Mouse (Mus musculus) heart, adult 8-10 months (tissue): ENCODE measurements around the gene Nans. TPM values are rescaled to one million over a fixed set of nuclear protein-coding genes. Genes with fewer than 3 reads are reported as not detected.
A peak's percentile ranks its signal among the peaks of the same experiment; 100 is the strongest.

Experiments used
- DNase-seq: peaks from one replicate; pipeline ENCODE4 v3.0.0; 2022; ENCODE audit warnings: low spot score
- total RNA-seq, 4 experiments: library from RNA; stranded (reverse); gene quantifications; 2 replicates each; pipeline ENCODE4 v1.2.4; 2022

Nans gene
- total RNA-seq, 4 experiments from 2014 or later: 12.1 to 16.8 (median 15.6) TPM

DNA sequence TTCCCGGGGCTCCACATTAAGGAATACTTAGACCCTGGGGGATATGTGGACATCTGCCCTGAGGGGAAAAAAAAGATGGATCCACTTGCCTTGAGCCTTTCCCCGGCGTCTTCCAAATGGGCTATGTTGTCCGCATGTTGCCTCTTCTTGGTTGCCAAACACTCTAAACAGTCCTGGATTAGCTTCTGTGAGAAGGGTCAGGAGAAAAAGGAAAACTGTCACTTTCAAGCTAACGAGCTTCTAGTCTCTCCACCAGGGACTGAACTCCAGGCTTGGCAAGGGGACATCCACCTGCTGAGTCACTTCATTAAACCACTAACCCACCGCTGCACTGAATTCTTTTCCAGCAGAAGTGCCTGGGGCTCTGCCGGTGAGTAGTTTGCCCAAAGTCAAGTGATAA is 43.9 kb downstream of the Nans start:
- DNase-seq: no peak

DNA sequence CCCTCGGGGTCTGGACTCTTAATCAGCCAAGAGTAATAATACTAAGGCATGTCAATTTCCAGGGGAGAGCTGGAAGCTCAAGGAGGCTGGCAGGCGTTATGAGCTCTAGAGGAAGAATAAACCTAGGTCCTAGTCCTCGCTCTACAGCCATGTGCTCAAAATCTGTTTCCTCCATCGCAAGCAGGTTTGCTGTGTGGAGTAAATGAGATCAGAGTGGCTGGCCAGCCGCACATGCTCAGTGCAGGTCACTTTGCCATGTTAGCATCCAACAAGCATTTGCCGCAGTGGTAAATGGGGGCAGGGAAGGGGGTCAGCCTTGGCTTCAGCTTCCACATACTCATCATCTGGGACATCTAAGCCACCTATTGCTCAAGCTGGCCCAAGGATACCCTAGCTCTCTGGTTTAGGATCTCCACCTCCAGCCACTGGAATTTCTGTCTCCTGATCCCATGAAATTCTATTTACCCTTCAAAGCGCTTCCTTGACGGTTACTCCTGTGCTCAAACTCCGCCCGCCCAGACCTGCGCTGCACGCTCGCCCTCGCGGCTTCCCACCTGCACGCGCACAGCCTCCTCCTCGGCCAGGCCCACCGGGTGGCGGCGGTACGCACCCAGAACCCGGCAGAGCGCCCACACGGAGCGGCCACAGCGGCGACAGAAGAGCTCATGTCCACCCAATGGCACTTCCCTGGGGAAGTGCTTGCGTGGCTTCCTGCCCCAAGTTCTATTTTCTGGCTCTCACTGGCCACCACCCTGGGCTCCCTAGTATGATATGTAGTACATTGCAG is 45.1 kb downstream of the Nans start:
- no peak for DNase-seq

DNA sequence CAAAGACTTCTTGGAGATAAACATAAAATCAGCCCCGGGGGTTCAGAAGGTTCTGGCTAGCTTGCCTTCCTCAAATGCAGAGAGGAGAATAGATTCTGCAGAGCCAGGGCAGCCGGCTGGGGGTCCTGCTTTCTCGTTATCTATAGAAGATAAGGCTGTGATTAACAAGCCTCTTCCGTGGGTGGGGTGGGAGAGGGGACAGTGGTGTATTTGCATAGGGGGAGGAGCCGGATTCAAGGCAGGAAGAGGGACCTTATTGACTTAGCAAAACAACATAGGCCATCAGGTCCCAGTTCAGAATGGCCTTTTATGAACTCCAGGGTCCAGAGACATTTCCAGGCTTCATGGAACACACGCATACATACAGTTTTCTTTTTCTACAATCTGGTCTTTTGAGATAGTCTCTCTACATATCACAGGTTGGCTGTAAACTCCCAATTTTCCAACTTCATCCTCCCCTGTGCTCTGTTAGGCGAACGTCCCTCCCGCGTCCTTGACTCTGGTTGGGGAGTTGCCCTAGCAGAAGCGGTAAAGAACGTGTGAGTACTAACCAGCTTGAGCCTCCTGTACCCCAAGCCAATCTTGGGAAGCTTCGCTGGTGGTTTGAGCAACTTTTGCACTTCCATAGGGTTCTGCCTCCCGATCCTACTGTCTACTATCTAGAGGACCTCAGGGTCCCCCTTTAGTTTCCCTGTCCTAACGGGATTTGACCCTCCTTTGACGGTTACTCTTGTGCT is 46.2 kb downstream of the Nans start:
- DNase-seq: peak; percentile 33

DNA sequence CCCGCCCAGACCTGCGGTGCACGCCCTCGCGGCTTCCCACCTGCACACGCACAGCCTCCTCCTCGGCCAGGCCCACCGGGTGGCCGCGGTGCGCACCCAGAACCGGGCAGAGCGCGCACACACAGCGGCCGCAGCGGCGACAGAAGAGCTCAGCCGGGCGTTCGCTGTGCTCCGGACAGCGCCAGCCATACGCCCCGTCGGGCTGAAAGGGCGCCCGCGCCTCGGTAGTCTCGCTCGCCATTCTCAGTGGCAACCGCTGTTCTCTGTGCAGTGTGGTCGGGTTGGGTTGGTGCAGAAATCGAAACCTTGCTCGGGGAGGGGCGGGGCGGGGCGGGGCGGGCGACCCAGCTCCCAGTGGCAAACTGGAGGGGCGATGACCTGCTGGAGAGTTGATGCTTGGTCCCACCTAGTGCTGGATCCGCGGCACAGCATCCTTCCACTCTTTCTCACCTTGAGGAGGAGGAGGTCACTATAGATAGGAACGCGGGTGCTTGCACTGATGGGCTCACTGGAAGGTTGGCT is 46.9 kb downstream of the Nans start, which contains the start of gene Trim14:
Gene Trim14 (minus strand): TSS at position 302 of the 522 bp plus-strand sequence.
- peak; percentile 10 for DNase-seq

DNA sequence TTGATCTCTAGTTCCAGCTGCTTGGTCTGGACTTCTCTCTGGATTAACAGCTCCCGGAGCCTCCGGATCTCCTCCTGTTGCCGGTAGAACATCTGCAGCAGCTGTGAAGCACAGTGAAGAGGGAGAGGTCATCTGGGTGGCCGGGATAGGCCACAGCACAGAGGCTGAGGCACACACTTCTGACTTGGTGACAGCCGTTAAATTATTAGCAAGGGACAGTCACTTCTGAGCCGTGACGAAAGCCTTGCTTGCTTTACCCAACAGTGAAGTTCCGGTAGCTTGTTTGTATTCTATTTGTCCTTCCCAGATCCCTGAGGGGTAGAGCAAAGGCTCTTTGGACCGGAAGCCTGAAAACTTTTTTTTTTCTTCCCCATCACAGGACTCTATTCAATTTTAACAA is 50.1 kb downstream of the Nans start:
- no peak for DNase-seq

DNA sequence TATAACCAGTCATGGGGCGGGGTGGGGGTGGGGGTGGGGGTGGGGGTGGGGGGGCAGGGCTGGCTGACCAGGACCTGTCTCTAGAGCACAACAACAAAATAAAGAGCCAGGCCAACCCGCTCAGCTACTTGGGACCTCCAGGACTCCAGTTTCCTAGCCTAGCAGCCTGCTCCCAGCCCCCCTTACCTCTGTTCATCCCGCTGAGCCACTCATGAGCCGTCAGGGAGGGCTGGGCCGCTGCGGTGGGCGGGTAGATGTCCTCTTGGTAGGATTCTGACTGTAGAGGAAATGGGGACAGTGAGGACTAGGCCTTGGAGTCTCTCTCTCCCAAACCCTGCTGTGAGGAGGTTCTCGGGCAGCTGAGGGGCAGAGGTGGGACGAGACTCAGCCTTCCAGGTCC is 52.7 kb downstream of the Nans start:
- DNase-seq: no peak

DNA sequence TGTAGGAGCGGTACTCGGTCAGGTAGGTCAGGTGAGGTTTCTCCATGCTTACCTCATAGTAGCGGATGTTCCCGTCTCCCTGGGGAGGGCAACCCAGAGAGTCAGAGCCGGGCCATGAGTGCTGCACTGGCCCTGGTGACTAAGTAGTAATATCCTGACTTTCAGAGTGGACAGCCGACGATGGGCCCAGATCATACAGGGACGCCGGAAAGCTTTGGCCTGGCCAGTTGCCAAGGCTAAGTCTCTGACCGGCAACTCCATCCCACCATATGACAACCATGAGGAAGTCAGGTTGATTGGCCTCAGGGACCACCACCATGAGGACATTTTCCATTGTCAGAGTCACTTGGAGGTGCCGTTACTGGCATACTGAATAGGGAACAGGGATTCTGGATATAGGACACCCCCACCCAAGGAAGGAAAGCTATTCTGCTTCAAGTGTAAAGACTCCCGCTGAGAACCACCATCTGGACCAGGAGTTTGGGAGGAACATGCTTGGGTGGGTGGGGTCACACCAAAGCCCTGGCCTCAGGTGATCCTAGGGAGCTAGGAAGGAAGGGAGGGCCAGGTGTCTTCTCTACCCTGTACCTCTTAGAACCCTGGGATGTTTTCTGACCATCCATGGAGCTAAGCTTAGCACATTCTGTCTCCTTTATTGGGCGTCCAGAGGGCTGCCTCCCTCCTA is 54.5 kb downstream of the Nans start:
- DNase-seq: no peak

DNA sequence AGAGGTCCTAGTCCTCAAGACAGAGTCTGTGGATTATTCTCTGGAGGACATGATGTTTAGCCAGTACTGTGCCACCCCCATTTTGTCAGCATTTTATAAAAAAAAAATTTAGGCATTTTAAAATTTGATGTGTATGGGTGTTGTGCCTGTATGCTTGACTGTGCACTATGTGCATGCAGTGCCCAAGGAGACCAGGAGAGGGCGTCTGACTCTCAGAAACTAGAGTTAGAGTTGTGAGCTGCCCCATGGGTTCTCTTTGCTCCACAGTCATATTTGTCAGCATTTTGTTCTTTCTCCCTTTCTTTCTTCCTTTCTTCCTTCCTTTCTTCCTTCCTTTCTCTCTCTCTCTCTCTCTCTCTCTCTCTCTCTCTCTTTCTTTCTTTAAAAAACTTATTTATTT is 55.3 kb downstream of the Nans start:
- no peak for DNase-seq

DNA sequence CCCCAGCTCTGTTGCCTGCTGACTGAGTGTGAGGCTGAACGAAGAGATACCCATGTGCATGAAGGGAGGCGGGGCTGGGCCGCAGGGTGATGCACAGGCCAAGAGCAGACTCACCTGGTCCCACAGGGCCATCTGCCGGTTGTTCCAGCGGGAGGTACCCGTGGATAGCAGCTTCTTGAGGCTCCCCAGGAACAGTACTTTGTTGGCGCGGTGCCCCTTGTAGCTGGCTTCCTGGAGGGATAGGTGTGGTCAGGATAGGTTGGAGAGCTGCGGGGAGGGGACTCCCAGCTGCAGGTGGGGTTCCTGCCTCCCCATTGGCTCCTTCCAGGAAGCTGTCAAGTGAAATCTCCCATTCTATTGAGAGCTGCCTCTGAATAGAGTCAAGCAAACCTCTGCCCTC is 56.5 kb downstream of the Nans start:
- no peak for DNase-seq

DNA sequence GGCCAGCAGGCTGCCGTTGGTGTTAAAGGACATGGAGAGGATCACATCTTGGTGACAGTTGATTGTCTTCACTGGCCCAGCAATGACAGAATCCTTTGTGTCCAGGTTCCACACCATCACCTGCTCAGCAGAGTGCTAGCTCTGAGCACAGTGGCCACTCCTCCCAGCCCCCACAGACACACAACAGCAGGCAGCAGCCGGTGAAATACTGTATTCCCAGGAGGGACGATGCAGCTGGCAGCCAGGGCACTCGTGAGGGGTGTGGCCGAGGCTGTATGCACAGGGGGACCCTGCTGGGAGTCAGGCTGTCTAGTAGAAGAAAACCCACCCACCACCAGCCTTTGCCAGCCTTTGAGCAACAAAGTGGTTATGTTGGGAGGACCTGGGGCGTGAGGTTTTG is 57.7 kb downstream of the Nans start:
- no peak for DNase-seq

DNA sequence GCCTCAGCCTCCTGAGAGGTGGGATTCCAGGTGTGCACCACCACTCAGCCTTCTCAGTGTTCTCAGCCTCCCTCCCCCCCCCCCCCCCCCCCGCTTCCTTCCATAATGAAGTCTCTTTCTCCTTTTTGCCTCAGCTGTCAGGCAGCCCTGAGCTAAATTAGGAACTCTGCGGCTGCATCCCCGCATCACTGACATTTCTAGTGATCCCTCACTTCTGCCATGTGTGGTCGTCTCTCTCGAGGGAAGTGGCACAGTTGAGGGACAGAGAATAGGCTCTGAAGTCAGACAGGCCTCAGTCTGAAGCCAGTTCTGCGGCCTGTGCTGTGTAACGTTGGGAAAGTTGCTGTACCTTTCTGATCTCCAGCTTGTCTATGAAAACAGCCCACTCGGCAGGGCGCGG is 60.9 kb downstream of the Nans start:
- no peak for DNase-seq

DNA sequence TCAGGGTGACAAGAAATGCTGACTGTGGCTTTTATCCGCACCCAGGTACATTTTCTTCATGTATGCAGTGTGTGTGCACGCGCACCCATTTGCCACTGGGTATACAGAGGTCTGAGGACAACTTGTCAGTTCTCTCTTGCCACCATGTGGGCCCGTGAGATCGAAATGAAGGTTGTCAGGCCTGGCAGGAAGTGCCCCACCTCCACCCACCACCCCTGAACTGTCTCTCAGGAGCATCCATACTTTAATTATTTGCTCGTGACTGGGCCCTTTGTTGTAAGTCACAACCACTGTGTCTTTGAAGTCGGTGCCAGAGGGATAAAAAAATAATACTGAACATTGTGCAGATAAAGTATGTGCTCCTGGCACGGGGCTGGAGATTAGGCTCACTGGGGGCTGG is 61.4 kb downstream of the Nans start:
- no peak for DNase-seq

Other genes with a start within 250 kb of the Nans start
- not detected for gene Foxe1, start 145.6 kb upstream of the Nans start, total RNA-seq
- gene Trmo, start 99.8 kb upstream of the Nans start, total RNA-seq: 1 to 10 TPM; 2.1 to 3.7 (median 3.2) TPM
- gene Hemgn, start 75.7 kb upstream of the Nans start, total RNA-seq: under 1 TPM in 1 of 4 experiments, not detected in 3; 0.37 TPM
- gene Anp32b, start 38.3 kb upstream of the Nans start, total RNA-seq: 10 to 100 TPM; 59.5 to 64.7 (median 61.5) TPM
- gene Trim14, start 46.9 kb downstream of the Nans start, total RNA-seq: 1 to 10 TPM; 1.6 to 2.5 (median 2.1) TPM
- gene Coro2a, start 113.0 kb downstream of the Nans start, total RNA-seq: under 1 TPM; 0.22 to 0.63 (median 0.46) TPM
- gene Tbc1d2, start 161.0 kb downstream of the Nans start, total RNA-seq: 1 to 10 TPM in 3 of 4 experiments, under 1 TPM in 1; 0.92 to 1.8 (median 1.3) TPM